Comparison of ENCODE assay signal across 15 mouse cellular contexts in the genomic region with DNA sequence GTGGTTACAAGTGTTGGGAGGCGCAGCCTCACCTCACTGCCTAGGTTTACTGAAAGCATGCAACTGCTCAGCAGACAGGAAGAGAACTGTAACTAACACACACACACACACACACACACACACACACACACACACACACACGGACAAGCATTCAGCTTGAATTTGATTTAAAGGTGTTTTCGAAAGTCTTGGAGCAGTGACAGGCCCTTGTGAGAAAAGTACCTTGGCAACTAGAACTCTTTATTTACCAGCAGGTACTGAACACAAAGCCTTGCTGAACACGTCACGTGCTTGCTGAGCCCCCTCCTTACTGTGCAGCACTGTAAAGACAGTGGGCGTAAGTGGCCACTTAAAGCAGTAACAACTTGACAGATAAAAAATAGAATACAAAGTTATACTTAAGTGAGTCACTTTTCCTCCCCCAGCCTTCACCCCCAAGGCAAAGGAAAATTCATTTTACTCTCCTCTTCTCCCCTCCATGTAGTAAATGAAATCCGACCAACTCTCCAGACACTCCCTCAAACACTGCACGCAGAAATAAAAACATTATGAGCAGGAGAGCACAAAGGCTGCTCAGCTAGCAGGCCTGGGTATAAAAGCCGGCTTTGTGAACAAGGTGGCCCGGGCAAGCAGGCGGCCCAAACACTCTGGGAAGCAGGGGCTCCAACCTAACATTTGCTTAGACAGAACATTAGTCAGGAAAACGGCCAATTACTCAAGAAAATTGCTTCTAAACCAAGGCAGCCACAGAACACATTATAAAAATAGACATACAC. TPM values are rescaled to one million over a fixed set of nuclear protein-coding genes. Genes with fewer than 3 reads are reported as not detected.
DNase-seq lines count a peak whose midpoint lies in the region; ATAC-seq lines count a peak whose summit lies in the region.
"Had no signal": no experiment of that assay in that cellular context is flagged by ENCODE, and none has a peak within 500 bp of the region (broad histone marks: within the 10 kb centered on the region; RNA-seq: fewer than 3 reads in every experiment).

No protein-coding gene starts in this region.

- H3K4me2 ChIP-seq in heart, embryonic 13.5 days: no peak overlapping the region
- H3K4me2 ChIP-seq in limb, embryonic 12.5 days: 0 out of 2 replicates have a peak overlapping the region, but pooled peaks have one; percentile 13
- no peak overlapping the region for H3K4me2 ChIP-seq in forebrain, embryonic 12.5 days
- H3K4me2 ChIP-seq: embryonic facial prominence, embryonic 15.5 days had no signal

- peak overlapping the region; percentile 41 for H3K27ac ChIP-seq in heart, embryonic 13.5 days (replicated peaks)
- peak overlapping the region; percentile 80 for H3K27ac ChIP-seq in limb, embryonic 12.5 days
- H3K27ac ChIP-seq in forebrain, embryonic 12.5 days: no peak overlapping the region
- H3K27ac ChIP-seq: embryonic facial prominence, embryonic 15.5 days had no signal

- H3K36me3 ChIP-seq in heart, embryonic 13.5 days: peaks cover 85% of the 10 kb centered on the region
- H3K36me3 ChIP-seq in limb, embryonic 12.5 days: peaks cover 85% of the 10 kb centered on the region
- peaks cover 70% of the 10 kb centered on the region for H3K36me3 ChIP-seq in forebrain, embryonic 12.5 days (replicated peaks)

- 69% methylated on average over 12 of the region's 12 CpGs for WGBS in heart, embryonic 13.5 days
- WGBS in limb, embryonic 12.5 days: 68% methylated on average over 12 of the region's 12 CpGs
- 81% methylated on average over 12 of the region's 12 CpGs for WGBS in forebrain, embryonic 12.5 days

- no peaks in the 10 kb centered on the region for H3K27me3 ChIP-seq in heart, embryonic 13.5 days (replicated peaks)
- no peaks in the 10 kb centered on the region for H3K27me3 ChIP-seq in limb, embryonic 12.5 days
- no peaks in the 10 kb centered on the region for H3K27me3 ChIP-seq in forebrain, embryonic 12.5 days
- H3K27me3 ChIP-seq: CH12.LX; embryonic facial prominence, embryonic 15.5 days; megakaryocyte, embryonic 14.5 days had no signal

- DNase-seq in heart, postnatal 25 days (ENCODE audit: low spot score): no peak
- DNase-seq in NIH3T3 (ENCODE audit: low read depth): peak; percentile 4
- peak; percentile 60 for DNase-seq in lung, postnatal 14 days
- no peak for DNase-seq in thymus, postnatal 25 days
- no peak for DNase-seq in adrenal gland, postnatal 4 days (ENCODE audit: low spot score in 2 of 2)
- DNase-seq: cerebellum, adult 9-11 months; left cerebral cortex, postnatal 4 days; thymus, postnatal 36 days had no signal

- no peaks in the 10 kb centered on the region for H3K9me3 ChIP-seq in heart, embryonic 13.5 days
- H3K9me3 ChIP-seq in limb, embryonic 12.5 days: no peaks in the 10 kb centered on the region
- no peaks in the 10 kb centered on the region for H3K9me3 ChIP-seq in forebrain, embryonic 12.5 days
- H3K9me3 ChIP-seq: embryonic facial prominence, embryonic 15.5 days; megakaryocyte, embryonic 14.5 days had no signal

- intact Hi-C loops in heart, postnatal 25 days (cut with DNase I): loop anchor here (2.0 kb wide), 1 partner anchor 47 kb away; no protein-coding TSS in a partner anchor

- H3K4me3 ChIP-seq in heart, embryonic 13.5 days: no peak overlapping the region
- H3K4me3 ChIP-seq in limb, embryonic 12.5 days (replicated peaks): no peak overlapping the region
- no peak overlapping the region for H3K4me3 ChIP-seq in forebrain, embryonic 12.5 days (replicated peaks)
- H3K4me3 ChIP-seq: embryonic facial prominence, embryonic 15.5 days; megakaryocyte, embryonic 14.5 days had no signal

- H3K4me1 ChIP-seq in heart, embryonic 13.5 days: peaks cover 39% of the 10 kb centered on the region
- peaks cover 18% of the 10 kb centered on the region for H3K4me1 ChIP-seq in limb, embryonic 12.5 days (replicated peaks)
- peaks cover 3% of the 10 kb centered on the region; the same call in 1 of the 2 replicates for H3K4me1 ChIP-seq in forebrain, embryonic 12.5 days
- H3K4me1 ChIP-seq: embryonic facial prominence, embryonic 15.5 days had no signal

- ATAC-seq in heart, embryonic 13.5 days (ENCODE audit: extremely low read depth, insufficient number of reproducible peaks, low FRiP score, low TSS enrichment): no peak
- ATAC-seq in limb, embryonic 12.5 days (ENCODE audit: insufficient number of reproducible peaks, insufficient read depth, low FRiP score, low TSS enrichment, low read depth): peak; percentile 72; the same call in 1 of the 2 replicates
- ATAC-seq in forebrain, embryonic 12.5 days (ENCODE audit: low FRiP score): no peak
- ATAC-seq: hindbrain, embryonic 16.5 days had no signal

- peak overlapping the region; percentile 54 for H3K9ac ChIP-seq in heart, embryonic 13.5 days
- no peak overlapping the region for H3K9ac ChIP-seq in limb, embryonic 12.5 days (replicated peaks)
- no peak overlapping the region for H3K9ac ChIP-seq in forebrain, embryonic 12.5 days
- H3K9ac ChIP-seq: embryonic facial prominence, embryonic 15.5 days had no signal

RNA-seq across cellular contexts. Expression of gene Clic4, which starts 50.8 kb away (rescaled TPM):
- 202 and 213 TPM in 2 replicates for polyA plus RNA-seq in heart, embryonic 13.5 days (2015; fragmentation: Nextera tagmentation; extraction: Ambion mirVana)
- total RNA-seq in heart, postnatal 25 days (2021): 100 to 1,000 TPM; 249 to 269 TPM
- polyA plus RNA-seq in limb, embryonic 12.5 days (2016; fragmentation: Nextera tagmentation; extraction: Ambion mirVana): 191 and 199 TPM in 2 replicates
- polyA plus RNA-seq in forebrain, embryonic 12.5 days (2016; fragmentation: Nextera tagmentation; extraction: Ambion mirVana): 205 and 221 TPM in 2 replicates
- 10 to 100 TPM; 83.9 to 96.2 TPM for total RNA-seq in adrenal gland, postnatal 4 days (2021)

Comparison
In these comparisons a context has a peak if more than half of its experiments do, and no peak if none do; other contexts are left out.
1. DNase-seq: peak in NIH3T3 (single experiment) and lung, postnatal 14 days (single experiment); none in heart, postnatal 25 days (single experiment), thymus, postnatal 25 days (single experiment) and adrenal gland, postnatal 4 days (0 of 2).